Comparison of ENCODE assay signal across 8 mouse cellular contexts in genomic region chr13:24920333-24920977, GRCm38 (mm10). TPM values are rescaled to one million over a fixed set of nuclear protein-coding genes. Genes with fewer than 3 reads are reported as not detected.
DNase-seq lines count a peak whose midpoint lies in the region; ATAC-seq lines count a peak whose summit lies in the region.

No protein-coding gene starts in this region.

- DNase-seq in frontal cortex, postnatal 25 days (ENCODE audit: low spot score in 2 of 2), result no peak
- peak; percentile 72 for DNase-seq in NIH3T3 (ENCODE audit: low read depth)
- DNase-seq in embryo, embryonic 10 days (ENCODE audit: low spot score), result peak; percentile 86
- DNase-seq in heart, postnatal 10 days, result peak; percentile 73 to 79
- peak; percentile 67 for DNase-seq in kidney, postnatal 14 days
- peak; percentile 69 for DNase-seq in lung, postnatal 14 days
- DNase-seq in right cerebral cortex, postnatal 25 days, result peak; percentile 38

- peak; percentile 95 for ATAC-seq in frontal cortex, adult (ENCODE audit: low TSS enrichment)

- intact Hi-C loops in heart, postnatal 10 days (cut with DNase I), result loop anchor here (2.0 to 5.0 kb wide), 4 partner anchors 73 to 438 kb away; partner anchors contain the start of gene D130043K22Rik

RNA-seq across cellular contexts. Expression of gene Aldh5a1, which starts 17.0 kb away (rescaled TPM):
- 10 to 100 TPM; 16.4 to 18.9 TPM for total RNA-seq in heart, postnatal 10 days (2021)

RNA-seq across cellular contexts. Expression of gene Gpld1, which starts 22.5 kb away (rescaled TPM):
- total RNA-seq in heart, postnatal 10 days (2021), result 1 to 10 TPM in 1 of 2 experiments, under 1 TPM in 1; 0.93 to 1.4 TPM

Comparison
In these comparisons a context has a peak if more than half of its experiments do, and no peak if none do; other contexts are left out.
1. DNase-seq: peak in NIH3T3 (single experiment), embryo, embryonic 10 days (single experiment), heart, postnatal 10 days (2 of 2), kidney, postnatal 14 days (single experiment), lung, postnatal 14 days (single experiment) and right cerebral cortex, postnatal 25 days (single experiment); none in frontal cortex, postnatal 25 days (0 of 2).